Mouse (Mus musculus) kidney, postnatal 0 days (tissue): ENCODE results near the gene Tarbp1. TPM values are rescaled to one million over a fixed set of nuclear protein-coding genes. Genes with fewer than 3 reads are reported as not detected.

ENCODE experiments used
- ATAC-seq: fragments of 200-750 bp; cut with Nextera tagmentation; replicated peaks from 2 replicates; pipeline ENCODE4 v1.8.0; 2017; ENCODE audit warnings: low read depth, moderate number of reproducible peaks, moderate TSS enrichment, moderate library complexity; ENCODE audit not compliant: low FRiP score
- DNase-seq: peaks from one replicate; pipeline ENCODE4 v3.0.0-alpha.2; 2016; ENCODE audit warnings: low spot score
- H3K27ac ChIP-seq: fragments of 300-500 bp; sonication (generic); 2 replicates; pipeline ENCODE4 v1.5.1; 2014; ENCODE audit warnings: mild to moderate bottlenecking
- H3K27me3 ChIP-seq: fragments of 300-500 bp; sonication (generic); 2 replicates; pipeline ENCODE4 v1.6.1; 2014; ENCODE audit warnings: low read length, mixed read lengths; ENCODE audit not compliant: insufficient read depth
- H3K36me3 ChIP-seq: fragments of 300-500 bp; sonication (generic); 2 replicates; pipeline ENCODE4 v1.6.1; 2014; ENCODE audit warnings: low read length, mixed read lengths; ENCODE audit not compliant: insufficient read depth
- H3K4me1 ChIP-seq: fragments of 300-500 bp; sonication (generic); replicated peaks from 2 replicates; pipeline ENCODE4 v1.6.1; 2014; ENCODE audit warnings: antibody characterized with exemption, low read length, mixed read lengths; ENCODE audit not compliant: insufficient read depth
- H3K4me2 ChIP-seq: fragments of 300-500 bp; sonication (generic); 2 replicates; pipeline ENCODE4 v1.6.1; 2014; ENCODE audit warnings: mild to moderate bottlenecking, low read length, moderate library complexity, mixed read lengths
- H3K4me3 ChIP-seq: fragments of 300-500 bp; sonication (generic); replicated peaks from 2 replicates; pipeline ENCODE4 v1.5.1; 2014; ENCODE audit warnings: low read depth, low read length
- H3K9ac ChIP-seq: fragments of 300-500 bp; sonication (generic); 2 replicates; pipeline ENCODE4 v1.6.1; 2014; ENCODE audit warnings: low read depth, low read length
- H3K9me3 ChIP-seq: fragments of 300-500 bp; sonication (generic); replicated peaks from 2 replicates; pipeline ENCODE4 v1.6.1; 2016; ENCODE audit warnings: low read length, inconsistent platforms, mixed read lengths
- CTCF ChIP-seq: IDR thresholded peaks from 2 replicates; pipeline ENCODE4 v1.5.1; 2016; ENCODE audit warnings: antibody characterized with exemption, low read depth, mild to moderate bottlenecking, moderate library complexity
- WGBS: fragments of 180-500 bp; shearing (Covaris S2); extraction: QIAGEN DNeasy Blood & Tissue Kit; methylation state at CpG from one replicate; pipeline ENCODE4 v1.1.7; 2014; 5-methylcytosine and 5-hydroxymethylcytosine counted together
- polyA plus RNA-seq: library from polyadenylated mRNA; unstranded; fragments of >200 nt; fragmentation: Nextera tagmentation; extraction: Ambion mirVana; gene quantifications from 2 replicates; pipeline ENCODE4 v1.2.1, GENCODE M21; 2015

The Tarbp1 gene
- polyA plus RNA-seq, 1 experiment from 2014 or later: 3.3 TPM

GRCm38 (mm10) chr8:126514011-126514964, 39.4 kb upstream of the Tarbp1 start:
- H3K4me1 ChIP-seq: peaks cover 9% of the 10 kb centered on the region
- ATAC-seq: no peak
- DNase-seq: no peak
- no peak for TF ChIP-seq CTCF
- no peak overlapping the region for H3K27ac ChIP-seq
- no peaks in the 10 kb centered on the region for H3K36me3 ChIP-seq
- H3K27me3 ChIP-seq: no peaks in the 10 kb centered on the region
- no peak overlapping the region for H3K9ac ChIP-seq
- H3K9me3 ChIP-seq: no peaks in the 10 kb centered on the region
- WGBS: 61% methylated on average over 10 of the region's 10 CpGs
- H3K4me3 ChIP-seq: no peak overlapping the region
- H3K4me2 ChIP-seq: no peak overlapping the region

GRCm38 (mm10) chr8:126510866-126511265, 36.0 kb upstream of the Tarbp1 start:
- ATAC-seq: no peak
- Histone ChIP-seq H3K27me3 (no peaks in the 10 kb centered on the region), H3K9me3 (no peaks in the 10 kb centered on the region), H3K4me1 (no peaks in the 10 kb centered on the region), H3K9ac (no peak overlapping the region), H3K4me3 (no peak overlapping the region), H3K36me3 (no peaks in the 10 kb centered on the region), H3K27ac (no peak overlapping the region), H3K4me2 (no peak overlapping the region)
- TF ChIP-seq CTCF: no peak
- 74% methylated on average over 3 of the region's 3 CpGs for WGBS
- DNase-seq: no peak

GRCm38 (mm10) chr8:126509635-126510034, 34.8 kb upstream of the Tarbp1 start:
- Histone ChIP-seq H3K36me3 (no peaks in the 10 kb centered on the region), H3K27me3 (no peaks in the 10 kb centered on the region), H3K4me2 (no peak overlapping the region), H3K9ac (no peak overlapping the region), H3K9me3 (no peaks in the 10 kb centered on the region), H3K27ac (no peak overlapping the region), H3K4me3 (no peak overlapping the region), H3K4me1 (0 out of 2 replicates have a peak, but pooled peaks cover 2% of the 10 kb centered on the region)
- no peak for ATAC-seq
- 81% methylated on average over 6 of the region's 6 CpGs for WGBS
- no peak for TF ChIP-seq CTCF
- no peak for DNase-seq

GRCm38 (mm10) chr8:126508871-126509586, 34.2 kb upstream of the Tarbp1 start:
- DNase-seq (no peak), ATAC-seq (no peak)
- no peak overlapping the region for H3K9ac ChIP-seq
- H3K36me3 ChIP-seq: no peaks in the 10 kb centered on the region
- TF ChIP-seq CTCF: peak; percentile 26; the same call in 1 of the 2 replicates
- no peak overlapping the region for H3K4me3 ChIP-seq
- 79% methylated on average over 8 of the region's 8 CpGs for WGBS
- no peak overlapping the region for H3K4me2 ChIP-seq
- H3K27ac ChIP-seq: no peak overlapping the region
- no peaks in the 10 kb centered on the region for H3K27me3 ChIP-seq
- H3K4me1 ChIP-seq: 0 out of 2 replicates have a peak, but pooled peaks cover 4% of the 10 kb centered on the region
- no peaks in the 10 kb centered on the region for H3K9me3 ChIP-seq

- H3K9me3 ChIP-seq: no peaks in the 10 kb centered on the region
- H3K36me3 ChIP-seq: no peaks in the 10 kb centered on the region
- no peak overlapping the region for H3K4me2 ChIP-seq
- ATAC-seq (no peak), DNase-seq (no peak)
- no peak for TF ChIP-seq CTCF
- 0 out of 2 replicates have a peak, but pooled peaks cover 4% of the 10 kb centered on the region for H3K4me1 ChIP-seq
- H3K9ac ChIP-seq: no peak overlapping the region
- WGBS: 91% methylated on average over 2 of the region's 2 CpGs
- H3K27ac ChIP-seq: no peak overlapping the region
- no peaks in the 10 kb centered on the region for H3K27me3 ChIP-seq
- H3K4me3 ChIP-seq: no peak overlapping the region
These were observed 33.4 kb upstream of the Tarbp1 start for GRCm38 (mm10) chr8:126508221-126508620.

- H3K36me3 ChIP-seq: no peaks in the 10 kb centered on the region
- H3K9me3 ChIP-seq: no peaks in the 10 kb centered on the region
- no peak overlapping the region for H3K4me2 ChIP-seq
- H3K4me1 ChIP-seq: 0 out of 2 replicates have a peak, but pooled peaks cover 4% of the 10 kb centered on the region
- DNase-seq: peak; percentile 64
- ATAC-seq: no peak
- TF ChIP-seq CTCF: no peak
- no peak overlapping the region for H3K9ac ChIP-seq
- no peak overlapping the region for H3K27ac ChIP-seq
- WGBS: 31% methylated on average over 16 of the region's 16 CpGs
- no peak overlapping the region for H3K4me3 ChIP-seq
- no peaks in the 10 kb centered on the region for H3K27me3 ChIP-seq
These were observed 29.8 kb upstream of the Tarbp1 start for GRCm38 (mm10) chr8:126504492-126505182.
